Mouse (Mus musculus): Measurements from ENCODE around the gene Acot2. TPM values are rescaled to one million over a fixed set of nuclear protein-coding genes. Genes with fewer than 3 reads are reported as not detected.
"Not testable (repeated sequence)": the region's sequence is repeated elsewhere in the genome, so short reads cannot be mapped to it uniquely, and the experiment has no call there.

Acot2 gene
- polyA plus RNA-seq, 1 experiment, result 8.7 TPM

- DNase-seq (ENCODE audit: extremely low spot score in 1 of 2, low spot score in 1 of 2), result no peak
These were observed 9.6 kb downstream of the Acot2 start for GRCm38 (mm10) chr12:83997221-83997620.

- no peak for DNase-seq (ENCODE audit: extremely low spot score in 1 of 2, low spot score in 1 of 2)
These were observed 10.9 kb downstream of the Acot2 start for GRCm38 (mm10) chr12:83998341-83999107.

- not testable (repeated sequence) for DNase-seq (ENCODE audit: extremely low spot score in 1 of 2, low spot score in 1 of 2)
These were observed 11.6 kb downstream of the Acot2 start for GRCm38 (mm10) chr12:83999237-83999636.

GRCm38 (mm10) chr12:84000418-84000817 lies 12.8 kb downstream of the Acot2 start:
- DNase-seq (ENCODE audit: extremely low spot score in 1 of 2, low spot score in 1 of 2), result no peak

- DNase-seq (ENCODE audit: extremely low spot score in 1 of 2, low spot score in 1 of 2), result no peak
These were observed 16.2 kb downstream of the Acot2 start for GRCm38 (mm10) chr12:84003866-84004265.

- DNase-seq (ENCODE audit: extremely low spot score in 1 of 2, low spot score in 1 of 2), result no peak
These were observed 20.6 kb downstream of the Acot2 start for GRCm38 (mm10) chr12:84008251-84008650.

- no peak for DNase-seq (ENCODE audit: extremely low spot score in 1 of 2, low spot score in 1 of 2)
These were observed 21.1 kb downstream of the Acot2 start for GRCm38 (mm10) chr12:84008729-84009128.

GRCm38 (mm10) chr12:84009171-84009965 lies 21.7 kb downstream of the Acot2 start, which contains the start of gene Acot1:
Acot1 (plus strand) TSS chr12:84009490.
- peak; percentile 58 to 66 for DNase-seq (ENCODE audit: extremely low spot score in 1 of 2, low spot score in 1 of 2)

- no peak for DNase-seq (ENCODE audit: extremely low spot score in 1 of 2, low spot score in 1 of 2)
These were observed 22.5 kb downstream of the Acot2 start for GRCm38 (mm10) chr12:84010201-84010600.

- DNase-seq (ENCODE audit: extremely low spot score in 1 of 2, low spot score in 1 of 2), result peak; percentile 50 to 82
These were observed 23.8 kb downstream of the Acot2 start for GRCm38 (mm10) chr12:84011251-84012040.

GRCm38 (mm10) chr12:84013130-84013529 lies 25.5 kb downstream of the Acot2 start:
- no peak for DNase-seq (ENCODE audit: extremely low spot score in 1 of 2, low spot score in 1 of 2)

- peak in 1 of 2 experiments; percentile 49 for DNase-seq (ENCODE audit: extremely low spot score in 1 of 2, low spot score in 1 of 2)
These were observed 26.0 kb downstream of the Acot2 start for GRCm38 (mm10) chr12:84013701-84014100.

- DNase-seq (ENCODE audit: extremely low spot score in 1 of 2, low spot score in 1 of 2), result not testable (repeated sequence)
These were observed 32.9 kb downstream of the Acot2 start for GRCm38 (mm10) chr12:84020528-84020927.

GRCm38 (mm10) chr12:84022266-84022665 lies 34.6 kb downstream of the Acot2 start:
- not testable (repeated sequence) for DNase-seq (ENCODE audit: extremely low spot score in 1 of 2, low spot score in 1 of 2)

- DNase-seq (ENCODE audit: extremely low spot score in 1 of 2, low spot score in 1 of 2), result no peak
These were observed 35.5 kb downstream of the Acot2 start for GRCm38 (mm10) chr12:84023052-84023745.

- no peak for DNase-seq (ENCODE audit: extremely low spot score in 1 of 2, low spot score in 1 of 2)
These were observed 38.2 kb downstream of the Acot2 start for GRCm38 (mm10) chr12:84025888-84026287.

- DNase-seq (ENCODE audit: extremely low spot score in 1 of 2, low spot score in 1 of 2), result not testable (repeated sequence)
These were observed 40.7 kb downstream of the Acot2 start for GRCm38 (mm10) chr12:84028328-84028727.

GRCm38 (mm10) chr12:84029043-84029442 lies 41.4 kb downstream of the Acot2 start:
- not testable (repeated sequence) for DNase-seq (ENCODE audit: extremely low spot score in 1 of 2, low spot score in 1 of 2)

- peak; percentile 35 to 94 for DNase-seq (ENCODE audit: extremely low spot score in 1 of 2, low spot score in 1 of 2)
These were observed 43.1 kb downstream of the Acot2 start for GRCm38 (mm10) chr12:84030659-84031332.

- no peak for DNase-seq (ENCODE audit: extremely low spot score in 1 of 2, low spot score in 1 of 2)
These were observed 45.2 kb downstream of the Acot2 start for GRCm38 (mm10) chr12:84032854-84033253.
